Mouse (Mus musculus): ENCODE measurements around the gene Trim37. TPM values are rescaled to one million over a fixed set of nuclear protein-coding genes. Genes with fewer than 3 reads are reported as not detected.

The Trim37 gene
- total and polyA plus RNA-seq, 3 experiments: 36.2 to 60.6 (median 41.9) TPM

Other genes starting within 250 kb of the Trim37 start
- gene Ypel2, start 133.4 kb upstream of the Trim37 start, total RNA-seq (2012; rRNA removed): 0.17 and 0.38 TPM in 2 replicates
- gene Ypel2, start 133.4 kb upstream of the Trim37 start, total RNA-seq (2014; rRNA removed): 0.61 and 0.91 TPM in 2 replicates
- gene Ypel2, start 133.4 kb upstream of the Trim37 start, polyA plus RNA-seq (2012; ENCODE audit: insufficient read length, low read depth): 0.35 and 0.59 TPM in 2 replicates
- 2.9 and 3.9 TPM in 2 replicates for gene Gdpd1, start 53.0 kb upstream of the Trim37 start, total RNA-seq (2012; rRNA removed)
- 2.0 and 2.7 TPM in 2 replicates for gene Gdpd1, start 53.0 kb upstream of the Trim37 start, total RNA-seq (2014; rRNA removed)
- gene Gdpd1, start 53.0 kb upstream of the Trim37 start, polyA plus RNA-seq (2012; ENCODE audit: insufficient read length, low read depth): 2.3 TPM in 2 replicates
- gene Smg8, start 40.3 kb upstream of the Trim37 start, total RNA-seq (2012; rRNA removed): 21.5 and 21.7 TPM in 2 replicates
- gene Smg8, start 40.3 kb upstream of the Trim37 start, total RNA-seq (2014; rRNA removed): 24.6 and 27.9 TPM in 2 replicates
- 23.8 and 29.4 TPM in 2 replicates for gene Smg8, start 40.3 kb upstream of the Trim37 start, polyA plus RNA-seq (2012; ENCODE audit: insufficient read length, low read depth)
- gene Prr11, start 18.4 kb upstream of the Trim37 start, total RNA-seq (2012; rRNA removed): 8.8 and 8.9 TPM in 2 replicates
- 12.0 and 16.6 TPM in 2 replicates for gene Prr11, start 18.4 kb upstream of the Trim37 start, total RNA-seq (2014; rRNA removed)
- 44.3 and 47.1 TPM in 2 replicates for gene Prr11, start 18.4 kb upstream of the Trim37 start, polyA plus RNA-seq (2012; ENCODE audit: insufficient read length, low read depth)
- 23.4 and 23.7 TPM in 2 replicates for gene Ska2, start 17.8 kb upstream of the Trim37 start, total RNA-seq (2012; rRNA removed)
- 57.6 and 66.7 TPM in 2 replicates for gene Ska2, start 17.8 kb upstream of the Trim37 start, total RNA-seq (2014; rRNA removed)
- gene Ska2, start 17.8 kb upstream of the Trim37 start, polyA plus RNA-seq (2012; ENCODE audit: insufficient read length, low read depth): 39.3 and 50.7 TPM in 2 replicates
- gene Ppm1e, start 231.9 kb downstream of the Trim37 start, total RNA-seq (2012; rRNA removed): 0.50 and 0.64 TPM in 2 replicates
- 0.66 and 0.74 TPM in 2 replicates for gene Ppm1e, start 231.9 kb downstream of the Trim37 start, total RNA-seq (2014; rRNA removed)
- 0.86 and 1.1 TPM in 2 replicates for gene Ppm1e, start 231.9 kb downstream of the Trim37 start, polyA plus RNA-seq (2012; ENCODE audit: insufficient read length, low read depth)

Data from CH12.LX (cell line).